Mouse (Mus musculus) lung, postnatal 0 days (tissue): Measurements from ENCODE around the gene Nat9.

ENCODE experiments used
- CTCF ChIP-seq: IDR thresholded peaks from 2 replicates; pipeline ENCODE4 v1.5.1; 2016; ENCODE audit warnings: antibody characterized with exemption, mild to moderate bottlenecking
- EP300 ChIP-seq: IDR thresholded peaks from 2 replicates; pipeline ENCODE4 v1.6.1; 2016; ENCODE audit warnings: antibody characterized with exemption, mild to moderate bottlenecking, control low read depth

DNA sequence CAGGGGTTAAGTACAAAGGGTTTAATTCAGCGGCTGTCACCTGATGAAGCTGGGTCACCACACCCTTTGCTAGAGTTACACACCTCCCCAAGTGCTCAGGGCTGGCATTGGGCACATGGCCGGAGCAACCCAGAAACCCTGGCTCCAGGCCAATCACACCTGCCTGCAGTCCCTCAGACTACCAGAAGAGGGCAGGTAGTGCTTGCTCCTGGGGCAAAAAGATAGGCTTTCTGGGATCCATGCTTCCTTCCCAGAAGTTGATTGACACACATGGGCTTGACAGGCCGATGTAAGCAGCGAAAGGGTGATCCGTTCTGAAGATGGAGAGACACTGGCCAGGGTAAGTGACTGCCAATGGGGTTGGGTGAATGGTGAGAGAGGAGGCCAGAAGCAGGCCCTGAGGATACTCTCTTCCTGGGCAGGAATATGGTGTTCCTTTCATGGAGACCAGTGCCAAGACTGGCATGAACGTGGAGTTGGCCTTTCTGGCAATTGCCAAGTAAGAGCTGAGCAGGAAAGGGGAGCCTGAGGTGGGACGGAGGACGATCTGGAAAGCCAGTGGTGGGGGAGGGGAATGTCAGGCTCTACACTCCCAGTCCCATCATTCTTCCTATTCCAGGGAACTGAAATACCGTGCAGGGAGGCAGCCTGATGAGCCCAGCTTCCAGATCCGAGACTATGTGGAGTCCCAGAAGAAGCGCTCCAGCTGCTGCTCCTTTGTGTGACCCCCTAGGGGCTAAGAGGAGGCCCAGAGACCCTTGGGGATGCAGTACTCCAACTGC is 27.5 kb downstream of the Nat9 start:
- TF ChIP-seq CTCF (peak; percentile 90), EP300 (no peak)
